Mouse (Mus musculus): ENCODE data around the gene Thbd.

GRCm38 (mm10) chr2:148436285-148436684, 28.3 kb upstream of the Thbd start:
- TF ChIP-seq CTCF (IDR thresholded peaks at IDR 0.05; ENCODE audit: extremely low read depth, insufficient read depth, insufficient read length, insufficient replicate concordance) (no peak), POLR2A (IDR thresholded peaks at IDR 0.05; ENCODE audit: low read depth, low read length) (no peak)

Measured in spleen, adult 2 months (tissue).